Mouse (Mus musculus) kidney, postnatal 4 days (tissue): ENCODE data around the gene Sphk2.

Experiments
- DNase-seq, 2 experiments: peaks; one replicate each; pipeline ENCODE4 v3.0.0; 2021; ENCODE audit warnings: mixed read lengths in 2 of 2

The Sphk2 gene

GRCm38 (mm10) chr7:45723301-45723700, 5.5 kb upstream of the Sphk2 start:
- no peak for DNase-seq

GRCm38 (mm10) chr7:45722348-45722713, 4.5 kb upstream of the Sphk2 start:
- DNase-seq, result peak in 1 of 2 experiments; percentile 39

- no peak for DNase-seq
Measured at GRCm38 (mm10) chr7:45721642-45722347, 4.0 kb upstream of the Sphk2 start.

GRCm38 (mm10) chr7:45721234-45721571, 3.4 kb upstream of the Sphk2 start:
- no peak for DNase-seq

- peak in 1 of 2 experiments; percentile 32 for DNase-seq
Measured at GRCm38 (mm10) chr7:45720413-45721233, 2.8 kb upstream of the Sphk2 start, which contains the start of gene Fam83e. Gene Fam83e (plus strand): TSS chr7:45721212.

- DNase-seq, result no peak
Measured at GRCm38 (mm10) chr7:45719738-45720412, 2.1 kb upstream of the Sphk2 start.

- DNase-seq, result no peak
Measured at GRCm38 (mm10) chr7:45719180-45719579, 1.4 kb upstream of the Sphk2 start.

GRCm38 (mm10) chr7:45718331-45718730, 529 bp upstream of the Sphk2 start:
- no peak for DNase-seq

GRCm38 (mm10) chr7:45716952-45717917, 567 bp downstream of the Sphk2 start:
- no peak for DNase-seq

- no peak for DNase-seq
Measured at GRCm38 (mm10) chr7:45716460-45716857, 1.3 kb downstream of the Sphk2 start.

- no peak for DNase-seq
Measured at GRCm38 (mm10) chr7:45715741-45716459, 1.9 kb downstream of the Sphk2 start.

GRCm38 (mm10) chr7:45715090-45715708, 2.6 kb downstream of the Sphk2 start, which contains the start of gene Rpl18:
Gene Rpl18 (plus strand): TSS chr7:45715457.
- peak; percentile 98 to 99 for DNase-seq

GRCm38 (mm10) chr7:45714630-45715089, 3.1 kb downstream of the Sphk2 start:
- no peak for DNase-seq

- DNase-seq, result no peak
Measured at GRCm38 (mm10) chr7:45713881-45714520, 3.8 kb downstream of the Sphk2 start.

- no peak for DNase-seq
Measured at GRCm38 (mm10) chr7:45713396-45713795, 4.4 kb downstream of the Sphk2 start.

- peak; percentile 54 to 67 for DNase-seq
Measured at GRCm38 (mm10) chr7:45712022-45712757, 5.6 kb downstream of the Sphk2 start.

- DNase-seq, result no peak
Measured at GRCm38 (mm10) chr7:45711316-45712021, 6.3 kb downstream of the Sphk2 start.

- no peak for DNase-seq
Measured at GRCm38 (mm10) chr7:45710477-45711191, 7.2 kb downstream of the Sphk2 start.
